ENCODE assay signal across 15 mouse cellular contexts in the genomic region with DNA sequence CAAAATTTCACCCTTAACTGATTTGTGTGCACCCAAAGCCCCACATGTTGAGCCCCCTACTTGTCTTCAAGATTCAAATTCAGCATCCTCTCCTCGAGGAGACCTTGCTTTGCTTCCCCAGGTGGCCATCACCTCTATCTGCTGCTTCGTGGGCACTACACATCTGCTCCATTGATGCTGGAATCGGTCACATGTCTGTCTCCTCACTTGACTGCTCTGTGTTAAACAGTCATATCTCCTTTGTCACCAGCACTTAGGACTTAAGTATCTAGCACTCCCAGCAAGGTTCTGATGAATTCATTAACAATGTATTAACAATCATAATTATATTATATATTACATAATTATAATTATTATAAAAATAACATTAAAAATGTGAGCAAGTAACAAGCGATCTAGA.
"Had no signal": no experiment of that assay in that cellular context is flagged by ENCODE, and none has a peak within 500 bp of the region (broad histone marks: within the 10 kb centered on the region; RNA-seq: fewer than 3 reads in every experiment).

No protein-coding gene starts in this region.

- DNase-seq: lung, adult 18-20 months; lung, postnatal 10 days; lung, postnatal 4 days; thymus, adult 2 months; thymus, postnatal 25 days; thymus, postnatal 4 days had no signal

- H3K27me3 ChIP-seq: midbrain, embryonic 12.5 days; neural tube, embryonic 13.5 days; neural tube, embryonic 15.5 days; stomach, embryonic 15.5 days had no signal

- H3K36me3 ChIP-seq: midbrain, embryonic 10.5 days; midbrain, embryonic 12.5 days; neural tube, embryonic 13.5 days; neural tube, embryonic 15.5 days; stomach, embryonic 15.5 days had no signal

- H3K9me3 ChIP-seq: midbrain, embryonic 10.5 days; midbrain, embryonic 12.5 days; neural tube, embryonic 13.5 days; neural tube, embryonic 15.5 days; stomach, embryonic 15.5 days had no signal

- H3K27ac ChIP-seq: midbrain, embryonic 10.5 days; midbrain, embryonic 12.5 days; neural tube, embryonic 13.5 days; neural tube, embryonic 15.5 days; stomach, embryonic 15.5 days; stomach, postnatal 0 days had no signal

- H3K4me1 ChIP-seq: midbrain, embryonic 10.5 days; stomach, embryonic 15.5 days had no signal

- H3K4me3 ChIP-seq: midbrain, embryonic 10.5 days; midbrain, embryonic 12.5 days; myocyte; neural tube, embryonic 13.5 days; neural tube, embryonic 15.5 days; stomach, embryonic 15.5 days had no signal

- ATAC-seq: midbrain, embryonic 16.5 days had no signal

- H3K9ac ChIP-seq: lung, embryonic 14.5 days; midbrain, embryonic 12.5 days; neural tube, embryonic 13.5 days; neural tube, embryonic 15.5 days; stomach, embryonic 15.5 days had no signal

- H3K4me2 ChIP-seq: lung, embryonic 14.5 days; midbrain, embryonic 12.5 days; neural tube, embryonic 13.5 days; neural tube, embryonic 15.5 days; stomach, embryonic 15.5 days had no signal
